Comparison of ENCODE assay signal across 11 mouse cellular contexts in genomic region chr7:78361341-78362309, GRCm38 (mm10).
DNase-seq lines count a peak whose midpoint lies in the region; ATAC-seq lines count a peak whose summit lies in the region.
"Had no signal": no experiment of that assay in that cellular context is flagged by ENCODE, and none has a peak within 500 bp of the region (broad histone marks: within the 10 kb centered on the region; RNA-seq: fewer than 3 reads in every experiment).

No protein-coding gene starts in this region.

- no peaks in the 10 kb centered on the region for H3K36me3 ChIP-seq in forebrain, embryonic 13.5 days (ENCODE audit: poor library complexity, severe bottlenecking)
- H3K36me3 ChIP-seq in forebrain, embryonic 10.5 days (replicated peaks) = no peaks in the 10 kb centered on the region
- H3K36me3 ChIP-seq in neural tube, embryonic 12.5 days = no peaks in the 10 kb centered on the region
- no peaks in the 10 kb centered on the region for H3K36me3 ChIP-seq in hindbrain, embryonic 12.5 days
- H3K36me3 ChIP-seq: limb, embryonic 15.5 days had no signal

- peaks cover 5% of the 10 kb centered on the region; the same call in 1 of the 2 replicates for H3K4me1 ChIP-seq in forebrain, embryonic 13.5 days
- H3K4me1 ChIP-seq in forebrain, embryonic 10.5 days = peaks cover 5% of the 10 kb centered on the region; the same call in 1 of the 2 replicates
- H3K4me1 ChIP-seq in neural tube, embryonic 12.5 days = no peaks in the 10 kb centered on the region; the same call in 1 of the 2 replicates
- H3K4me1 ChIP-seq in hindbrain, embryonic 12.5 days = peaks cover 4% of the 10 kb centered on the region; the same call in 1 of the 2 replicates
- H3K4me1 ChIP-seq: limb, embryonic 15.5 days had no signal

- H3K9me3 ChIP-seq in forebrain, embryonic 13.5 days (replicated peaks) = no peaks in the 10 kb centered on the region
- H3K9me3 ChIP-seq in forebrain, embryonic 10.5 days = no peaks in the 10 kb centered on the region
- no peaks in the 10 kb centered on the region for H3K9me3 ChIP-seq in neural tube, embryonic 12.5 days
- no peaks in the 10 kb centered on the region for H3K9me3 ChIP-seq in hindbrain, embryonic 12.5 days (replicated peaks)
- H3K9me3 ChIP-seq: limb, embryonic 15.5 days had no signal

- 77% methylated on average over 8 of the region's 8 CpGs for WGBS in forebrain, embryonic 13.5 days
- WGBS in forebrain, embryonic 10.5 days = 84% methylated on average over 8 of the region's 8 CpGs
- 81% methylated on average over 8 of the region's 8 CpGs for WGBS in neural tube, embryonic 12.5 days
- 73% methylated on average over 8 of the region's 8 CpGs for WGBS in hindbrain, embryonic 12.5 days

- H3K9ac ChIP-seq in forebrain, embryonic 13.5 days = no peak overlapping the region
- no peak overlapping the region for H3K9ac ChIP-seq in neural tube, embryonic 12.5 days
- H3K9ac ChIP-seq in hindbrain, embryonic 12.5 days = no peak overlapping the region
- H3K9ac ChIP-seq: limb, embryonic 15.5 days had no signal

- H3K4me3 ChIP-seq in forebrain, embryonic 13.5 days = no peak overlapping the region
- H3K4me3 ChIP-seq in forebrain, embryonic 10.5 days = no peak overlapping the region
- no peak overlapping the region for H3K4me3 ChIP-seq in neural tube, embryonic 12.5 days
- H3K4me3 ChIP-seq in hindbrain, embryonic 12.5 days = no peak overlapping the region
- H3K4me3 ChIP-seq: limb, embryonic 15.5 days had no signal

- no peak for DNase-seq in forebrain, embryonic 10.5 days (ENCODE audit: extremely low spot score, low spot score)
- DNase-seq in neural tube, embryonic 10.5 days (ENCODE audit: extremely low spot score, low spot score) = no peak
- peak; percentile 50 for DNase-seq in retina, postnatal 1 day
- no peak for DNase-seq in thymus, adult 18-20 months
- no peak for DNase-seq in lung, postnatal 36 days
- DNase-seq: heart, postnatal 14 days had no signal

- no peaks in the 10 kb centered on the region for H3K27me3 ChIP-seq in forebrain, embryonic 13.5 days
- no peaks in the 10 kb centered on the region for H3K27me3 ChIP-seq in forebrain, embryonic 10.5 days (ENCODE audit: poor library complexity, severe bottlenecking)
- no peaks in the 10 kb centered on the region for H3K27me3 ChIP-seq in neural tube, embryonic 12.5 days (replicated peaks)
- H3K27me3 ChIP-seq in hindbrain, embryonic 12.5 days = no peaks in the 10 kb centered on the region
- H3K27me3 ChIP-seq: limb, embryonic 15.5 days had no signal

- H3K27ac ChIP-seq in forebrain, embryonic 13.5 days = no peak overlapping the region
- no peak overlapping the region for H3K27ac ChIP-seq in forebrain, embryonic 10.5 days
- no peak overlapping the region for H3K27ac ChIP-seq in neural tube, embryonic 12.5 days
- H3K27ac ChIP-seq in hindbrain, embryonic 12.5 days = peak overlapping the region; percentile 26; the same call in 1 of the 2 replicates
- H3K27ac ChIP-seq: limb, embryonic 15.5 days had no signal

- 0 out of 2 replicates have a peak, but pooled peaks have one; percentile 24 for ATAC-seq in forebrain, embryonic 13.5 days
- peak; percentile 15; the same call in 1 of the 2 replicates for ATAC-seq in neural tube, embryonic 12.5 days (ENCODE audit: low FRiP score, low read depth)
- ATAC-seq in hindbrain, embryonic 12.5 days (ENCODE audit: low FRiP score) = peak; percentile 33
- ATAC-seq: CD4-positive, CD25-positive, alpha-beta regulatory T cell, adult 4 months had no signal

- H3K4me2 ChIP-seq in forebrain, embryonic 13.5 days = no peak overlapping the region
- H3K4me2 ChIP-seq in neural tube, embryonic 12.5 days (replicated peaks) = no peak overlapping the region
- no peak overlapping the region for H3K4me2 ChIP-seq in hindbrain, embryonic 12.5 days (replicated peaks)
- H3K4me2 ChIP-seq: limb, embryonic 15.5 days had no signal
